Mouse (Mus musculus) lung, embryonic 14.5 days (tissue): Measurements from ENCODE around the gene Cdcp2. TPM values are rescaled to one million over a fixed set of nuclear protein-coding genes. Genes with fewer than 3 reads are reported as not detected.

Experiments used
- ATAC-seq: fragments of 200-750 bp; cut with Nextera tagmentation; 2 replicates; pipeline ENCODE4 v1.8.0; 2017; ENCODE audit warnings: mild to moderate bottlenecking, moderate TSS enrichment, moderate library complexity; ENCODE audit not compliant: insufficient read depth
- DNase-seq: peaks from one replicate; pipeline ENCODE4 v3.0.0-alpha.2; 2015
- H3K27ac ChIP-seq: fragments of 300-500 bp; sonication (generic); 2 replicates; pipeline ENCODE4 v1.5.1; 2014; ENCODE audit warnings: low read depth, mild to moderate bottlenecking, moderate library complexity
- H3K27me3 ChIP-seq: fragments of 300-500 bp; sonication (generic); 2 replicates; pipeline ENCODE4 v1.6.1; 2014; ENCODE audit warnings: low read length, control low read depth; ENCODE audit not compliant: insufficient read depth
- H3K36me3 ChIP-seq: fragments of 300-500 bp; sonication (generic); 2 replicates; pipeline ENCODE4 v1.6.1; 2014; ENCODE audit warnings: control low read depth; ENCODE audit not compliant: insufficient read depth
- H3K4me1 ChIP-seq: fragments of 300-500 bp; sonication (generic); 2 replicates; pipeline ENCODE4 v1.6.1; 2014; ENCODE audit warnings: antibody characterized with exemption, control low read depth; ENCODE audit not compliant: insufficient read depth
- H3K4me2 ChIP-seq: fragments of 300-500 bp; sonication (generic); 2 replicates; pipeline ENCODE4 v1.6.1; 2014; ENCODE audit warnings: mild to moderate bottlenecking
- H3K4me3 ChIP-seq: fragments of 300-500 bp; sonication (generic); 2 replicates; pipeline ENCODE4 v1.5.1; 2014; ENCODE audit warnings: low read depth, low read length
- H3K9ac ChIP-seq: fragments of 300-500 bp; sonication (generic); 2 replicates; pipeline ENCODE4 v1.6.1; 2014
- H3K9me3 ChIP-seq: fragments of 300-500 bp; sonication (generic); 2 replicates; pipeline ENCODE4 v1.6.1; 2016; ENCODE audit warnings: low read depth, low read length, control low read depth
- CTCF ChIP-seq: IDR thresholded peaks from 2 replicates; pipeline ENCODE4 v1.5.1; 2016; ENCODE audit warnings: antibody characterized with exemption, low read depth
- WGBS: fragments of 180-500 bp; shearing (Covaris S2); extraction: QIAGEN DNeasy Blood & Tissue Kit; methylation state at CpG from one replicate; pipeline ENCODE4 v1.1.7; 2014; 5-methylcytosine and 5-hydroxymethylcytosine counted together
- polyA plus RNA-seq: library from polyadenylated mRNA; unstranded; fragments of >200 nt; fragmentation: Nextera tagmentation; extraction: Ambion mirVana; gene quantifications from 2 replicates; pipeline ENCODE4 v1.2.1, GENCODE M21; 2014

Gene Cdcp2
- polyA plus RNA-seq, 1 experiment from 2014 or later, result not detected

GRCm38 (mm10) chr4:107124376-107124775, 27.7 kb downstream of the Cdcp2 start:
- Histone ChIP-seq H3K27me3 (no peaks in the 10 kb centered on the region), H3K27ac (no peak overlapping the region), H3K4me1 (no peaks in the 10 kb centered on the region), H3K36me3 (no peaks in the 10 kb centered on the region), H3K4me3 (no peak overlapping the region), H3K4me2 (no peak overlapping the region), H3K9ac (no peak overlapping the region), H3K9me3 (no peaks in the 10 kb centered on the region)
- DNase-seq, result no peak
- TF ChIP-seq CTCF, result no peak
- ATAC-seq, result no peak
- 55% methylated on average over 7 of the region's 7 CpGs for WGBS

GRCm38 (mm10) chr4:107125101-107125500, 28.4 kb downstream of the Cdcp2 start:
- Histone ChIP-seq H3K4me3 (no peak overlapping the region), H3K4me2 (no peak overlapping the region), H3K9me3 (no peaks in the 10 kb centered on the region), H3K36me3 (no peaks in the 10 kb centered on the region), H3K27me3 (no peaks in the 10 kb centered on the region), H3K9ac (no peak overlapping the region), H3K27ac (no peak overlapping the region), H3K4me1 (0 out of 2 replicates have a peak, but pooled peaks cover 3% of the 10 kb centered on the region)
- DNase-seq (no peak), ATAC-seq (no peak)
- 49% methylated on average over 5 of the region's 5 CpGs for WGBS
- TF ChIP-seq CTCF, result peak; percentile 28; the same call in 1 of the 2 replicates

- 60% methylated on average over 10 of the region's 10 CpGs for WGBS
- 0 out of 2 replicates have a peak, but pooled peaks cover 3% of the 10 kb centered on the region for H3K4me1 ChIP-seq
- no peak for DNase-seq
Observed at GRCm38 (mm10) chr4:107126389-107126788, 29.7 kb downstream of the Cdcp2 start.

GRCm38 (mm10) chr4:107126891-107127524, 30.3 kb downstream of the Cdcp2 start:
- ATAC-seq (no peak; the same call in 1 of the 2 replicates), DNase-seq (no peak)
- H3K4me3 ChIP-seq, result no peak overlapping the region
- H3K4me2 ChIP-seq, result no peak overlapping the region
- no peak overlapping the region for H3K9ac ChIP-seq
- H3K36me3 ChIP-seq, result no peaks in the 10 kb centered on the region
- H3K27me3 ChIP-seq, result no peaks in the 10 kb centered on the region
- H3K27ac ChIP-seq, result no peak overlapping the region
- WGBS, result 56% methylated on average over 13 of the region's 13 CpGs
- H3K9me3 ChIP-seq, result no peaks in the 10 kb centered on the region
- 0 out of 2 replicates have a peak, but pooled peaks cover 3% of the 10 kb centered on the region for H3K4me1 ChIP-seq
- no peak for TF ChIP-seq CTCF

More at GRCm38 (mm10) chr4:107126389-107126788, 29.7 kb downstream of the Cdcp2 start:
- Histone ChIP-seq H3K9me3 (no peaks in the 10 kb centered on the region), H3K36me3 (no peaks in the 10 kb centered on the region), H3K27ac (no peak overlapping the region), H3K4me3 (no peak overlapping the region), H3K9ac (no peak overlapping the region), H3K4me2 (no peak overlapping the region), H3K27me3 (no peaks in the 10 kb centered on the region)
- no peak for ATAC-seq
- TF ChIP-seq CTCF, result no peak

GRCm38 (mm10) chr4:107127901-107128669, 31.4 kb downstream of the Cdcp2 start:
- ATAC-seq, result no peak

GRCm38 (mm10) chr4:107129373-107129772, 32.7 kb downstream of the Cdcp2 start:
- no peak overlapping the region for H3K4me2 ChIP-seq
- TF ChIP-seq CTCF, result no peak
- no peak overlapping the region for H3K4me3 ChIP-seq
- no peaks in the 10 kb centered on the region for H3K27me3 ChIP-seq
- H3K27ac ChIP-seq, result no peak overlapping the region
- ATAC-seq (no peak), DNase-seq (no peak)
- H3K4me1 ChIP-seq, result 0 out of 2 replicates have a peak, but pooled peaks cover 3% of the 10 kb centered on the region
- H3K36me3 ChIP-seq, result no peaks in the 10 kb centered on the region
- H3K9ac ChIP-seq, result no peak overlapping the region
- no peaks in the 10 kb centered on the region for H3K9me3 ChIP-seq
- 65% methylated on average over 8 of the region's 8 CpGs for WGBS

More at GRCm38 (mm10) chr4:107127901-107128669, 31.4 kb downstream of the Cdcp2 start:
- no peak overlapping the region for H3K9ac ChIP-seq
- no peak overlapping the region for H3K4me2 ChIP-seq
- H3K36me3 ChIP-seq, result no peaks in the 10 kb centered on the region
- WGBS, result 39% methylated on average over 13 of the region's 13 CpGs
- no peak for DNase-seq
- no peak for TF ChIP-seq CTCF
- H3K9me3 ChIP-seq, result no peaks in the 10 kb centered on the region
- H3K27me3 ChIP-seq, result no peaks in the 10 kb centered on the region
- H3K4me1 ChIP-seq, result 0 out of 2 replicates have a peak, but pooled peaks cover 3% of the 10 kb centered on the region
- no peak overlapping the region for H3K4me3 ChIP-seq
- no peak overlapping the region for H3K27ac ChIP-seq

- no peak overlapping the region for H3K9ac ChIP-seq
- ATAC-seq, result peak; percentile 32; the same call in 1 of the 2 replicates
- H3K27me3 ChIP-seq, result no peaks in the 10 kb centered on the region
- TF ChIP-seq CTCF, result no peak
- peak; percentile 52 for DNase-seq
- no peak overlapping the region for H3K4me3 ChIP-seq
- H3K4me2 ChIP-seq, result no peak overlapping the region
- 22% methylated on average over 9 of the region's 9 CpGs for WGBS
- H3K36me3 ChIP-seq, result no peaks in the 10 kb centered on the region
- H3K27ac ChIP-seq, result no peak overlapping the region
- no peaks in the 10 kb centered on the region for H3K9me3 ChIP-seq
- H3K4me1 ChIP-seq, result 0 out of 2 replicates have a peak, but pooled peaks cover 3% of the 10 kb centered on the region
Observed at GRCm38 (mm10) chr4:107130534-107130933, 33.8 kb downstream of the Cdcp2 start.
